Mouse (Mus musculus): Measurements from ENCODE around the gene Mpzl2.
A peak's percentile ranks its signal among the peaks of the same experiment; 100 is the strongest.
"Not testable (repeated sequence)": the region's sequence is repeated elsewhere in the genome, so short reads cannot be mapped to it uniquely, and the experiment has no call there.

Mpzl2 gene

DNA sequence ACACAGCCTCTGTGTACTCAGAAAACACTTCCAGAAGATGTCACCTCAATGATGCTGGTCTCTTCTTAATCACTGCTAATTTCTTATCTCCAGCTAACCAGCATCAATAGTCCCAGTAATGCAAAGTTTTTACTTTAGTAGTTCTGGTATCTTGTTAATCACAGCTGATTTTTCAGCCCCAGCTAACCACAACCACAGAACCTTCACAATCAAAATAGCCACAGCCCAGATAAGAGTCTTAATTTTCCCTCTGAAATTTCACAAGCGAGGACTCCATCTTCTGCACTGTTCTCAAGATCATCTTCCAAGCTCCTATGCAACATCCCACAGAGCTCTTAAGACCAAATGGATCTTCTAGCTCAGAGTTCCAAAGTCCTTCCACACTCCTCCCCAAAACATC is 1.8 kb upstream of the Mpzl2 start:
- DNase-seq: not testable (repeated sequence)

DNA sequence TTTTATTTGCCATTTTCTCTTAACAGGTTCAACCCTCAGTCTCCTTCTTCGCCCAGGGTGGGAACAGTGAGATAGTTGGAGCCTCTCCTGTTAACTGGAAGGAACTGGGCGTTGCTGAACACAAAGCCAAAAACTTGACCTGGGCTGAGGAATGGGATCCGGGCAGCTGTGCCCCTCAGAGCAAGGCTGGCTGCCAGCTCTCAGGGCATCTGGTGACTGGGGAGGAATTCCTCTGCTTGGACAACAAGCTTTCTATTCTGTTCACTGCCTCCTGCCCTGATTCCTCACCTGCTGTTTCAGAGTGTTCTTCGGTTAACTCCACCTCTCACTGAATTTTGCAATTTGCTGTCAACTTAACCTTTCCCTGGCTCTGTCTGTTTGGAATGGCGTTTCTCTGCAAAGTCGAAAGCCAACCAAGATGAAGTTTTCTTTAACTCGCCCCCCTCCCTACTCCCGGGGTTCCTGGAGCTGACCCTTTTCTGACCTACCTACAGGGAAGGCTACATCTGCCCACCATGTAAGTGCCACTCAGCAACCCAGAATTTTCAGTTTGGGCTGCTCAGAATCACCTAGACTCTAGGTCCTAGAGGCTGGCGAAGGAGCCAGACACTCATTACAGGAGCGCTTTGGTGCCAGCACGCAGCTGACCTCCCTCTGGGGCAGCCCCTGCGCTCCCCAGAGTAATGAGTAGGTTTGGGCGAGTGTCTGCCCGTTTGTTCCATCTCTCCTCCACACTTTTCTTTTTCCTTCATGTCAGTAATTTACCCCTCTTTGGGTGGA is 657 bp downstream of the Mpzl2 start:
- no peak for DNase-seq

DNA sequence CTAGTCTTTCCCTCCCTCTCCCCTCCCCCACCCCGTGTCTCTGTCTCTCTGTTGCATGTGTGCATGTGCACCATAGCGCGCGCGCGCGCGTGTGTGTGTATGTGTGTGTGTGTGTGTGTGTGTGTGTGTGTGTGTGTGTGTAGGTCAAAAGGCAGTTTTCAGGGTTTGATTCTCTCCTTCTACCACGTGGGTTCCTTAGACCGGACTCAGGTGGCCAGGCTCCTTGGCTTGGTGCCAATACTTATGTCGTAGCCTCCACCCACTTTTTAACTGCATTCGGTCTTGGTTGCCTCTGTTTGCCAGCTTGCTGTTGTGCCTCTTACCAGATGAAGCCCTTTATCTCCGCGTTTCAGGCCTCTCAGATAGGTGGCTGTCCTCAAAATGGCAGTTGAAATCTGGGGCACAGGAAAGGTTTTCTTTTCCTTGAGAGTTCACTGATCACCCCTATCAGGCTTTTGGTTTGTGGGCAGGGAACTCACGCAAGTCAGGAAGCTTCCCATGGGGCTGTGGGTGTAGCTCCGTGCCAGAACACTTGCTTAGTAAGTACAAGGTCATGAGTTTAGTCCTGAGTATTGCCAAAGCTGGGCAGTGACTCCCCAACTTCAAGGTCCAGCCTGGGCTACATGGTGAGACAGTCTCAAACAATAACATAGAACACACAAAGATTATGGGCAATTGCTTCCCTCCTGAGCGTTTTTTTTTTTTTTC is 1.7 kb downstream of the Mpzl2 start:
- no peak for DNase-seq

DNA sequence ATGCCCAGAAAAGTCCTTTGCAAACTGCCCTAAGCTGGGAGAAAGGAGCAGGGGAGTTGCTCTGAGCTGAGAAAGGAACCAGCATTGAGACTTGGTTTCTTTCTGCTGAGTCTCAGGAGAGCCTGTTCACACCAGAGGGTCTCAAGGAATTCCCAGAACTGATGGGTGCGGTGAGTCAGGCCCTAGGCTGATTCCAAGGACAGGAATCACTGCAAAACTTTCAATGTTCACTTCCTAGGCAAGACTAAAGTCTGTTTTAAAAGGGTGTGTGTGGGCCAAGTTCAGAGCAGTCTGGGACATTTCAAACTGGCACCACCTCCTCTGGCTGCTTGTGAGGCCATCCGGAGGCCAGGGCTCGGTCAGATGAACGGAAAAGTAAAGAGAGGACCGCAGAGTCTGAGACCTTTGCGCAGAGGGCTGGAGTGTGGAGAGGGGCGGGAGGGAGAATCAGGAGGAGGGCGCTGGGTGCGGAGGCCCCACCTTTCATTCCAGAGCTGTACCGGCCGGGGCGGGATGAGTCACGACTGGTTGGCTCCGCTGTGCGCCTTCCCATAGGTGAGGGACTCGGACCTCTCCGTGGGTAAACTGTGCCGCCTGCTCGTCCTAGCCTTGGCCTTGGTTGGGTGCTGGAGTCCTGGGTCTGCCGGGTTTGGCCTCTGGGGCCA is 2.6 kb downstream of the Mpzl2 start:
- DNase-seq: no peak

DNA sequence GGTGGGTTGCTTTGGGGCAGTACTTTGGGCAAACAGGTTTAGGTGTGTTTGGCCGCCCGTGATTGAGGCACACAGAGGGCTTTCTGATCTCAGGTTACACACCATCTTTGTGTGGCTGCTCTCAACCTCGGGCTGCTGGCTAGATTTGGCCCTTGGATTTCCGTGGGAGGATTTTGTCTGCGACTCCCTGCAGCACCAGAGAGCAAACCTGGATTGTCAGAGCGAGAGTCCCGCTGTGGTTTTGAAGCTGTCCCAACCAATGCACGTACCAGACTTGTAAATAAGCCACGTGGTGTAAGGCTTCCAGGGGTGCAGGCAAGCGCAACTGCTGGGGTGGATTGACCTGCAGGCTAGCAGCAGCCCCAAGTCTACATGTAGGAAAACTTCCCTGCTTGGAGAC is 3.3 kb downstream of the Mpzl2 start:
- DNase-seq: no peak

DNA sequence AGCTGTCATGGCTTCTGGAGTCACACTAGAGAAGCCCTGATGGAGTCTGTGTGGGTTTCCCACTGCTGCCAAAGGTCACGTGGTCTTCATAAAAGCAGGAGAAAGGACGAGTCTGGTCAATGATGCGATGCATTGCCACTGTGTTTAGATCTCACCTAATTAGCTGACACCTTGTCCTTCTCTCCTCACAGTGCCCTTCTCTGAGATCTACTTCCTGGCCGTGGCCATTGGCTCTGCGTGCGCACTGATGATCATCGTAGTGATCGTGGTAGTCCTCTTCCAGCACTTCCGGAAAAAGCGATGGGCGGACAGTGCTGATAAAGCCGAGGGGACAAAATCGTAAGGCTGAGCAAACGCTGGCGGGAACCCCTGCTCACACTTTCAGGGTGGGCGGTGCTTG is 7.4 kb downstream of the Mpzl2 start:
- DNase-seq: no peak

DNA sequence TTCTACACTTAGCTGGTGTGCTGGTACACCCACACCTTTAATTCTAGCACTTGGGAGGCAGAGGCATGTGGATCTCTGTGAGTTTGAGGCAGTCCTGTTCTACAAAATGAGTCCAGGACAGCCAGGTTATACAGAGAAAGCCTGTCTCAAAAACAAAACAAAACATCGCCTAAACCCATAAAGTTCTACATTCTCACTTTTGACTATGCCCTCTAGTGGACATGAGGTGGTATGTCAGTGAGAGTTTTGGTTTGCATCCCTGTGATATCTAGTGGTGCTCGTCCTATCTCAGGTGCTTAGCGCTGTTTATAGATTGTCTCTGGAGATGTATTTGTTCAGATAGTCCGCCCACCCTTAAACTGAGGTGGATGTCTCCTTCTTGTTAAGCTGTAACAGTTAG is 8.9 kb downstream of the Mpzl2 start:
- DNase-seq: peak in 1 of 2 experiments; percentile 40

DNA sequence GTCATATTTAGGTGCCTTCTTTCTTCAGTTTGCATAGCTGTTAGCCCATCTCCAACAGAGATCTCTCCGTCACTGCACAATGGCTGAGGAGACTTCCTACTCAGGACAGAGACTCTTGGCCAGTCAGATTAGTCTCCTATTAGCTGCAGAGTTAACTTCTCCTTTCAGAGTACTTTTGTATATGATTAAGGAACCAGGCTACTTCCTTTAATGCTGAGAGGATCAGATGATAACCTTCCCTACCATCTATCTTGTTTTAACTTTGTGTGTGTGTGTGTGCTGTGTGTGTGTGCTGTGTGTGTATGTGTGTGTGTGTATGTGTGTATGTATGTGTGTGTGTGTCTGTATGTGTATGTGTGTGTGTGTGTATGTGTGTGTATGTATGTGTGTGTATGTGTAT is 10.1 kb downstream of the Mpzl2 start:
- DNase-seq: no peak

DNA sequence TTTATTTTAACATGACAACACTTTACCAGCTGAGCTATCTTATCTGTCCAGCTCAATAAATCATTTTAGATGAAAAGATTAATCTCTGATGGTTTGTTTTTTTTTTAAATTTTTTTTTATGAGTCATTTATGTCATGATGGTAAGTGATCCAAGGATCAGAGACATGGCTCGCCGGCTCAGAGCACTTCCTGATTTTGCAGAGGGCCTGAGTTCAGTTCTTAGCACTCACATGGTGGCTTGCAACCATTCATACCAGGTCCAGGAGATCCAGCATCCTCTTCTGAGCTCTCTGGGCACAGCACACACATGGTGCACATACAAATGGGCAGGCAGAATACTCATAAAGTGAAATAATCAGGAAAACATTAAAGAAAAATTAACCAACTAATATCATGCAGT is 10.7 kb downstream of the Mpzl2 start:
- no peak for DNase-seq

DNA sequence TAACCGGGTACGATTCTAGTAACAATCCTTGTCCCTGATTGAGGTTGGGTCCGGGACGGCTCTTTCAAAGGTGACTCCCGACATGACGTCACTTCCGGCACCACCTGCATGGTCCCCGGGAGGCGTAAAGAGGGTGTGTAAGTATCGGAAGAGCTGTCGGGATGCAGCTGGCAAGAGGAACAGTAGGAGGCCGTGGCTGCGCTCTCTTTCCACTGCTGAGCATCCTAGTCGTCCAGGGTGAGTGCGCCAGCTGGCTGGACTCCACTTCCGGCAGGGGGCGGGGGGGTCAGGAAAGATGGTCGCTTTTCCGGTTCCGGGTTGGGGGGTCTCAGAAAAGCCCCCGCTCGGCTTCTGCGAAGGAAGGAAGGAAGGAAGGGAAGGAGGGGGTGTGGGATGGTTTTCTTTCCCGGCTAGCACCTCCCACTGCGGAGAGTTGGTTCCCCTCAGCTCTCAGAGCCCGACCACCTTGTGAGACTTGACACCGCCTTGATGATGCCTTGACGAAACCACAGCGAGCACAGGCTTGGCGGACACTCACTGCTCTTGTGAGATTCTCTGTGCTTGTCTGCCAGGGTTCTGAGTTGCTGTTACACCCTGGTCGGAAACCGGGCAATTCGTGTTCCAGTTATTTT is 15.6 kb downstream of the Mpzl2 start, which contains the start of gene Mpzl3:
Mpzl3 (plus strand) TSS at position 105 of the 632 bp plus-strand sequence.
- DNase-seq: peak; percentile 88 to 93

DNA sequence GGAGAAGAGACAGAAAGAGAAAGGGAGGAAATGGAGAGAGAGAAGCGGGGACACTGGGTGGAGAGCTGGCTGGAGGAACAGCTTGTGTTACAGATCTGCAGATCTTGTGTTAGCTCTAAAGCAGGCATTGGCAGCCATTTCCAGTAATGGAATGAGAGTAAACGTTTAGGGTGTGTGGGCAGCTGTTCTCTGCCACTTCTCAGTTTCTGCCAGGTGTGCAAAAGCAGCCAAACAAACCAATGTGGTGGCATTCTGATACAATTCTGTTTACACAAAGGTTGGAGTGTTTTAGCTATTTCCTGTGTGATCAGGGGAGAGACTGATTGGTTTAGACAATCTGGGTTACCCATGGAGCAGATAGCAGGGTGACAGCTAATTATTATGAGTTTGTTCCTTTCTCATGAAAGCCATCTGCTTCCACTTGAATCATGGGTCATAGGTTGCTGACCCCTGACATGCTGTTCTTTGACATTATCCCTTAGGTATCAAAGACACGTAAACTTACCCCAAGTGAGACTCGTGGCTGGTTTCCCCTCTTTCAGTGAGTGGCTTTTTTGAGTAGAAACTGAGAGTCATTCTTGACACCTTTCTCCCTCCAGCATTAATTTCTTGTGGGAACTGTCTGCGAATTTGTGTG is 18.8 kb downstream of the Mpzl2 start:
- DNase-seq: no peak

DNA sequence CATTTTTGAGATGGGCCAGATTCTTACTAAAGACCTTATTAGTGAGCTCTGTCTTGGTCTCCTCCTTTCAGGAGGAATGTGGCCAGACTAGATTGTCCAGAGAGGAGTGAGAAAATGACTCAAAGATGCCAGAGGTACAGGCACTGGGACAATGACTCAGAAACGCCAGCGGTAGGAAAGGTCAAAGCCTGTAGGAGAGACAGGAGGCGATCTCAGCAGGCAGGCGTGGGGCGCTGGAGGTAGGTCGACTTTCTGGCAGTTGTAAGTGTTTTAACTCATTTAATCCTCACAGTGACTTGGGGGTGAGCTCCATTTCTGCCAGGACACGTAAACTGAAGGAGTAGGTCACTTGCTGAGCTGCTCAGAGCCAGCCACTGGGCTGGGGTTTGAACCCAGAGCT is 20.6 kb downstream of the Mpzl2 start:
- DNase-seq: peak in 1 of 2 experiments; percentile 20

DNA sequence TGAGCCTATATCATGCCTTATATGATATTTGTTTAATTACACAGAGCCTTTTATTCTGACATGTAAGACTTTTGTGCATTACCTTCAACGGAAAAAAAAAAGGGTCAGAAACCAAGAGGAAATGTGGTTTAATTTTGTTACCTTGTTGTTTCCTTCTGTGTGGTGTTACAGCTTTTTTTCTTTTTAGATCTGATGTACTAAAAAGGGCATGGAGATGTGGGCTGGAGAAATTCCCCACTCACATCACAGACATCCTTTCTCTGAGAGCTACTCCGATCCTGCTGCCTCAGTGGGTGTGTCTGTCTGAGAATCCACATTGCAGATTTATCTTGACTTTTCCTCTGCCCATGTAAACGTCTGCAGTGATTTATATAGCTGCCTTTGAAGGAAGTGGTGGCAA is 23.1 kb downstream of the Mpzl2 start:
- DNase-seq: no peak

DNA sequence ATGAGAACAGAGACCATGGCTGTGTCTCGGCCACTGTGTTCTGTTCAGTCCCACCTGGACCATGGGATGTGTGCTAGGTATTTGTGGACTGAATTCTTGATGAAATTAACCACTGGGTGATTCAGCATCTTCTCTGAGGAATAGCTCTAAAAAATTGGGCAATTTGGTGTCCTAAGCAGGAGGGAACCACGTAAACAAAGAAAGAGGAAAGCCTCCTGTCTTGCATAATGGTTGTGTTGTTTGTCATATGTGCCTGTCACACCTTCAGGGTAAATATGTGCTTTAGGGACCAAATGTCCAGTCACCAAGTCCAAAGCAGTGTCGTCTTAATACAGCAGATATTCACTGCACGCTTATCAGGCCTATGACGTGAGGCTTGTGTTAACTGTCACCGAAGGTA is 24.8 kb downstream of the Mpzl2 start:
- no peak for DNase-seq

DNA sequence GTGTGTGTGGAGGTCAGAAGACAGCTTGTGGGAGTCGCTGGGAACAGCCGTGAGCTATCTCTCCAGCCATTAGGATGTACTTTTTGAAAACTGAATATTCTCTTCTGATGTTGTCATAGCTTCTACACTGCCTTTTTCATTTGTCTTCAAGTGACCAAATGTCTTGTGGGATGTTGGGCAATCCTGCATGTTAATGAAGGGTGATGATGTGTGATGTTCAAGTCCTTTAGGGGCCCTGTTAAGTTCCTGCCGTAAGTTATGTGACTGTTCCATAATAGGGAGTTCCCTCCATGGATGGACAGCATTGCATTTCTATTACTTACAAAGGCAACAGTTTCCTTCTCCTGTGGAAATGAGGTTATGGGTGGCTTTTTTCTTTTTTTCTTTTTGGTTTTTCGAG is 27.1 kb downstream of the Mpzl2 start:
- no peak for DNase-seq

DNA sequence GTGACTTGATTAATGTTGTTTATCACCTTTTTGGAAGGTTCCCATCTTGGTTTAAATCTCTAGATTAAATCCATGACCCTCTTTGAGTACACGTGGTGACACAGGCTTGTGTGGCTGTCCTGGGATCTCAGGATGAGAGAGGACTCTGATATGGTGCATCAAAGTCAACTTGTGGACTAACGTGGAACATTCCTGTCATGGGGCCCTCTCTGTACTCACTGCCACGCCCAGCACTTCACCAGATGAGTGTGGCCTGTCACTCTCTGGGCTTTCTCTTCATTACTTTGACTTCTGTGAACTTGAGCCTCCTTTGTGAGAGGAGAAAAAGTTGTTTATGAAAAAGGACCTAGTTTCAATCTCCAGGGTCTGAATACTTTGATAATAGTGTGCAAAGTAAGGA is 32.2 kb downstream of the Mpzl2 start:
- DNase-seq: no peak

DNA sequence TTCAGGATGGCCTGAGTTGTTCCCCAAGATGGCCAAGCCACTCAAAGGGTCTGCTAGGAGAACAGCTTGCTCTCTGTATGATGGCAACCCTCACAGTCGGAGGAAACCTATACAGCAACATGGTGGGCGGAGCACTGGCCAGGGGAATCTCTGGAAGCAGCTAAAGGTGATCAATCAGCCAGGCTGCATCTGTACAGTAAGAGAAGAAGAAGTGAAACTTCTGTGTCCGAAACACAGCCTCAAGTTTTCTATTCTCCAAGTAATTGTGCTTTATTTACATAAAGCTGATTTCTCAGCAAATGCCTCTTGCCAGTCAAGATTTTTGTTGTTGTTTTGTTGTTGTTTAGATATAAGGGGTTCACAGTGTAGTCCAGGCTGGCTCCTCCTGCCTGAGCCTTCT is 38.3 kb downstream of the Mpzl2 start:
- DNase-seq: no peak

DNA sequence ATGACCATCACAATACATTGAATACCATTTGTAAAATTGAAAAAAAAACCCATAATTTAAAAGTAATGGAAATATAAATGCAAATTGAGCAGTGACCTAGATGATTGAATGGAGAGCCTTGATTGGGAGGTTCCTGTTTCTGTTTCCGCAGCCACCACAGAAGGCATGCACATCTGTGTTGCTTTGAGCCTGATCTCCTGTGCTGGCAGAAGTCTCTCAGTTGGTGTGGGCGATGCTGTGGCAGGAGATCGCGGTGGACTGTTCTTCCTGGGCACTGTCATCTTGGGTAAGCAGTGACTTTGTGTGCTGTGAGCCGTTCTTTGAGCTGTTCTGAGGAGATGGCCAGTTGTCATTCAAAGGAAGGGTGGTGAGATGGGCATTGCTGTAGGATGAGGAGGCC is 39.4 kb downstream of the Mpzl2 start, which contains the start of gene Jaml:
Jaml (plus strand) TSS at position 173 of the 400 bp plus-strand sequence.
- no peak for DNase-seq

DNA sequence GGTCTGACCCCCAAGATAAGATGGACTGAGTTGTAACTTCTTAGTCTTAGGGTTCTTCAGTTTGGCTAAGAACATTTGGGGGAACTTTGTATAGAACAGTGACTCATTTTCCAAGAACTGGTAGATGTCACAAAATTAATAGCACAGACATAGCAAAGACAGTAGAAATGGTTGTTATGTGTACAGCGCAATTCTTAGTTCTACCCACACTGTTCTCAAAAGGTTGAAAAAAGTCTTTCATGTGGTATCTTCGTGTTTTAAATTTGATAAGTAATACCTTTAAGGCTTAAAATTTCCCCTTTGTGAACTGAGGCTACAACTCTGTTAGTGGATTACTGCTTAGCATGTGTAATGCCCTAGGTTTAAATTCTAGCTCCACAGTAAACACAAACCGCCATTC is 43.5 kb downstream of the Mpzl2 start:
- no peak for DNase-seq

DNA sequence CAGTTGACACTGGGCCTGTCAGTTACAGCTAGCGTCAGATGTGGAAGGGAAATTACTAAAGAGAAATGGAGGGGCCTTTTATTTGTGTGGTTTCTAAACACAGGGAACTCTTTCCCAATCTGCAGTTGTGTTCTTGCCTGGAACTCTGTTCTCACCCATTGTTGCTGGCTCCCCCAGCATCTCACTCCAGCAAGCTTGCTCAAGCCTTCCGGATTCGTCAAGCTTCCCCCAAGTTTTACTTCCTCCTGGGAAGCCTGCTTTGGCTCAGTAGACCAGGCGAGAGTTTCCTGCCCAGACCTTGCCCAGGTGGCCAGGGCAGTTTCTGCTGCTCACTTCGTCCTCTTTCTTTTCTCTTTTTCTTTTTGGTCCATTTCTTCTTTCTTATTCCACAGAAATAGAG is 45.0 kb downstream of the Mpzl2 start:
- peak in 1 of 2 experiments; percentile 8 for DNase-seq

DNA sequence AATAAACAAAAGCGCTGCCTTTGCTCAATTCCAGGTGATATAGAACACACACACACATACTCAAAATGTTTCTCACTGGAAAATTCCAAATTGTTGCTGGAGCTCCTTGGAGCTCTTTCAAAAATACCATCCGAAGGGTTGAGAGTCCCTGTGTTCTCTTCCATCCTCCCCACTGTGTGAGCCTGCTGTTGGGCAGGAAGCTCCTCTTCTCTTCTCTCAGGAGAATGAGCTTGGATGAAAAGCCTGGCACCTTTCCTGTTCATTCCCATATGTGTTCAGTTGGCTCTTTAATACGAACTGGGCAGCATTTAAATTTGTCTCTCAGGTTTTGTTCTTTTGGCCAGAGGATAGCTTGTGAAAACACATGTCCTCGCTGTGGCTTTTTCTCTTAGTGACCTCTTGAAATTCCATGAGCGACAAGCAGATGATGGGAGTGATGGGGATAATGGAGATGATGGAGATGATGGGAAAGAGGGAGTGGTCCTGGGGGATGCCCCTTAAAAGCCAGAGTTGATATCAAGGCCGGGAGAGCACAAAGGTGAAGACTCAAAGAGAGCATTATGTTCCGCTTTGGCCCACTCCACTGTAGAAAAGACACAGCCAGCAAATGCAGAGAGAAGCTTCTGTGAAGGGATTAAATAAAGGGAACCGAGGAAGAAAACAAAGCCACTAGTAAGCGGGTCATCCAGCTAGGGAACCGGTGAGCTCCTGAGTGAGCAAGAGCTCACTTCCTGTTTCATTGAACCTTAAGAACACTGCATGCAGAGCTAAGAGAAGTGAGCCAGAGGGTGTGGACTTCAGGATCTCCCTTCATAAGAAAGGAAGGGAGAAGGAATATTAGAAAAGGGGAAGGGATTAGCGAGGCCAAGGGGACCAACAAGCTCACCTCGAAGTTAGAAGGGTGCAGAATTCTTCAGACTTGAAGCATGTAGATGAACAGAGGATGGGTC is 46.4 kb downstream of the Mpzl2 start:
- DNase-seq: peak; percentile 80 to 85

DNA sequence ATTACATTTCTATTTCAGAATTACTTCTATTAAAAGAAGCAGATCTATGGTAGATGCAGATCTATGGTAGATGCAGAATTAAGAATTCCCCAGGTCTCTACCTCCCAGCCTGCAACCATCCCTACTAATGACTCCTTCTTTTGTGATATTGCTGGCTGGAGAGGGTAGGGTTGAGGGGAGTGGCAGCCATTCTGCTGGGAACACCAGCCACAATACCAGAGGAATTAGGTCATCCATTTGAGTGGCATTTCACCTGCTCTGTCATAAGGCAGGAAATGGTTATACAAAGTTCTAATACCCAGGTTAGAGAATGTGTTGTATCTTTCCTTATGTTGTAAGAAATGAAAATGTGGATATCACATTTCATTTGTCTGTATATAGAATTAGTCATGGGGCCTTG is 48.4 kb downstream of the Mpzl2 start:
- DNase-seq: no peak
